Comparison of ENCODE assay signal across 8 mouse cellular contexts in genomic region chr3:138644286-138644951, GRCm38 (mm10).
DNase-seq lines count a peak whose midpoint lies in the region; ATAC-seq and TF ChIP-seq lines count a peak whose summit lies in the region.

No protein-coding gene starts in this region.

- peak overlapping the region; percentile 43; the same call in 1 of the 2 replicates for H3K27ac ChIP-seq in lung, embryonic 14.5 days (ENCODE audit: low read depth)
- peak overlapping the region; percentile 48 for H3K27ac ChIP-seq in embryonic facial prominence, embryonic 12.5 days
- peak overlapping the region; percentile 51 for H3K27ac ChIP-seq in hindbrain, embryonic 14.5 days
- H3K27ac ChIP-seq in liver, embryonic 11.5 days (ENCODE audit: low read depth, low read length) = no peak overlapping the region
- H3K27ac ChIP-seq in neural tube, embryonic 11.5 days (ENCODE audit: low read depth, low read length) = no peak overlapping the region

- no peaks in the 10 kb centered on the region for H3K27me3 ChIP-seq in lung, embryonic 14.5 days (ENCODE audit: insufficient read depth, low read length)
- no peaks in the 10 kb centered on the region for H3K27me3 ChIP-seq in embryonic facial prominence, embryonic 12.5 days
- no peaks in the 10 kb centered on the region for H3K27me3 ChIP-seq in hindbrain, embryonic 14.5 days (ENCODE audit: control insufficient read depth, insufficient read depth, low read length)
- H3K27me3 ChIP-seq in liver, embryonic 11.5 days (replicated peaks; ENCODE audit: control insufficient read depth, insufficient read depth, low read length) = no peaks in the 10 kb centered on the region
- H3K27me3 ChIP-seq in neural tube, embryonic 11.5 days (ENCODE audit: control insufficient read depth, insufficient read depth, low read length) = no peaks in the 10 kb centered on the region

- H3K36me3 ChIP-seq in lung, embryonic 14.5 days (ENCODE audit: insufficient read depth) = no peaks in the 10 kb centered on the region
- H3K36me3 ChIP-seq in embryonic facial prominence, embryonic 12.5 days = no peaks in the 10 kb centered on the region
- no peaks in the 10 kb centered on the region for H3K36me3 ChIP-seq in hindbrain, embryonic 14.5 days (replicated peaks; ENCODE audit: control insufficient read depth, insufficient read depth)
- no peaks in the 10 kb centered on the region for H3K36me3 ChIP-seq in liver, embryonic 11.5 days (ENCODE audit: control insufficient read depth, insufficient read depth, low read length)
- no peaks in the 10 kb centered on the region for H3K36me3 ChIP-seq in neural tube, embryonic 11.5 days (ENCODE audit: control insufficient read depth, insufficient read depth, low read length)

- H3K4me3 ChIP-seq in lung, embryonic 14.5 days (ENCODE audit: low read depth, low read length) = peak overlapping the region; percentile 26
- H3K4me3 ChIP-seq in embryonic facial prominence, embryonic 12.5 days = peak overlapping the region; percentile 26
- H3K4me3 ChIP-seq in hindbrain, embryonic 14.5 days (replicated peaks; ENCODE audit: low read length) = peak overlapping the region; percentile 17
- peak overlapping the region; percentile 33 for H3K4me3 ChIP-seq in liver, embryonic 11.5 days (ENCODE audit: low read depth, low read length)
- H3K4me3 ChIP-seq in neural tube, embryonic 11.5 days (ENCODE audit: low read depth, low read length) = peak overlapping the region; percentile 18

- no peaks in the 10 kb centered on the region for H3K9me3 ChIP-seq in lung, embryonic 14.5 days (ENCODE audit: low read depth, low read length)
- H3K9me3 ChIP-seq in embryonic facial prominence, embryonic 12.5 days = 0 out of 2 replicates have a peak, but pooled peaks cover 6% of the 10 kb centered on the region
- no peaks in the 10 kb centered on the region for H3K9me3 ChIP-seq in hindbrain, embryonic 14.5 days (ENCODE audit: control insufficient read depth, low read length)
- H3K9me3 ChIP-seq in liver, embryonic 11.5 days (ENCODE audit: control insufficient read depth, low read length) = no peaks in the 10 kb centered on the region
- no peaks in the 10 kb centered on the region for H3K9me3 ChIP-seq in neural tube, embryonic 11.5 days (ENCODE audit: control insufficient read depth, low read length)

- no peak for TF ChIP-seq CTCF in lung, embryonic 14.5 days (IDR thresholded peaks at IDR 0.05; ENCODE audit: low read depth)

- peak; percentile 71 for DNase-seq in lung, embryonic 14.5 days
- DNase-seq in lung, adult 18-20 months = no peak
- DNase-seq in hindbrain, embryonic 14.5 days (ENCODE audit: low spot score) = peak; percentile 53
- peak; percentile 49 for DNase-seq in liver, embryonic 11.5 days (ENCODE audit: low spot score)
- DNase-seq in neural tube, embryonic 11.5 days (ENCODE audit: low spot score) = peak; percentile 67
- DNase-seq in thymus, postnatal 36 days = peak; percentile 36 to 57
- no peak for DNase-seq in gastrocnemius, postnatal 25 days

- no peaks in the 10 kb centered on the region; the same call in 1 of the 2 replicates for H3K4me1 ChIP-seq in lung, embryonic 14.5 days (ENCODE audit: insufficient read depth)
- peaks cover 16% of the 10 kb centered on the region for H3K4me1 ChIP-seq in embryonic facial prominence, embryonic 12.5 days
- peaks cover 12% of the 10 kb centered on the region for H3K4me1 ChIP-seq in hindbrain, embryonic 14.5 days (replicated peaks; ENCODE audit: control insufficient read depth, insufficient read depth, low read length)
- H3K4me1 ChIP-seq in liver, embryonic 11.5 days (replicated peaks; ENCODE audit: control insufficient read depth, insufficient read depth, low read length) = peaks cover 12% of the 10 kb centered on the region
- H3K4me1 ChIP-seq in neural tube, embryonic 11.5 days (ENCODE audit: control insufficient read depth, insufficient read depth, low read length) = peaks cover 15% of the 10 kb centered on the region; the same call in 1 of the 2 replicates

- peak overlapping the region; percentile 67 for H3K4me2 ChIP-seq in lung, embryonic 14.5 days
- H3K4me2 ChIP-seq in embryonic facial prominence, embryonic 12.5 days (replicated peaks) = peak overlapping the region; percentile 56
- H3K4me2 ChIP-seq in hindbrain, embryonic 14.5 days (replicated peaks) = peak overlapping the region; percentile 48
- peak overlapping the region; percentile 68 for H3K4me2 ChIP-seq in liver, embryonic 11.5 days
- H3K4me2 ChIP-seq in neural tube, embryonic 11.5 days (ENCODE audit: low read depth) = peak overlapping the region; percentile 49

- peak; percentile 87 for ATAC-seq in lung, embryonic 14.5 days (ENCODE audit: insufficient read depth)
- peak; percentile 76; the same call in 1 of the 2 replicates for ATAC-seq in embryonic facial prominence, embryonic 12.5 days (ENCODE audit: insufficient number of reproducible peaks, insufficient read depth, low FRiP score, low TSS enrichment)
- ATAC-seq in hindbrain, embryonic 14.5 days (ENCODE audit: low FRiP score) = peak; percentile 86
- peak; percentile 83 for ATAC-seq in liver, embryonic 11.5 days (replicated peaks; ENCODE audit: low FRiP score)
- ATAC-seq in neural tube, embryonic 11.5 days (ENCODE audit: insufficient read depth, low FRiP score, low TSS enrichment) = peak; percentile 80

- 2% methylated on average over 19 of the region's 19 CpGs for WGBS in lung, embryonic 14.5 days
- under 1% methylated on average over 19 of the region's 19 CpGs for WGBS in embryonic facial prominence, embryonic 12.5 days
- WGBS in hindbrain, embryonic 14.5 days = 3% methylated on average over 19 of the region's 19 CpGs
- 12% methylated on average over 19 of the region's 19 CpGs for WGBS in liver, embryonic 11.5 days
- WGBS in neural tube, embryonic 11.5 days = 3% methylated on average over 19 of the region's 19 CpGs

- H3K9ac ChIP-seq in lung, embryonic 14.5 days = peak overlapping the region; percentile 30; the same call in 1 of the 2 replicates
- H3K9ac ChIP-seq in embryonic facial prominence, embryonic 12.5 days = peak overlapping the region; percentile 29; the same call in 1 of the 2 replicates
- H3K9ac ChIP-seq in hindbrain, embryonic 14.5 days = peak overlapping the region; percentile 26
- H3K9ac ChIP-seq in liver, embryonic 11.5 days (ENCODE audit: low read depth, low read length) = peak overlapping the region; percentile 15
- peak overlapping the region; percentile 46 for H3K9ac ChIP-seq in neural tube, embryonic 11.5 days (ENCODE audit: low read length)

Comparison
In these comparisons a context has a peak if more than half of its experiments do, and no peak if none do; other contexts are left out.
1. DNase-seq: peak in lung, embryonic 14.5 days (single experiment), hindbrain, embryonic 14.5 days (single experiment), liver, embryonic 11.5 days (single experiment), neural tube, embryonic 11.5 days (single experiment) and thymus, postnatal 36 days (2 of 2); none in lung, adult 18-20 months (0 of 2) and gastrocnemius, postnatal 25 days (single experiment).
2. H3K27ac ChIP-seq: peak in lung, embryonic 14.5 days (single experiment), embryonic facial prominence, embryonic 12.5 days (single experiment) and hindbrain, embryonic 14.5 days (single experiment); none in liver, embryonic 11.5 days (single experiment) and neural tube, embryonic 11.5 days (single experiment).
3. Peak in every context shown above with its lines, with median percentiles within 50 percentile points of each other: ATAC-seq, H3K4me2 ChIP-seq, H3K4me3 ChIP-seq and H3K9ac ChIP-seq.